Mouse (Mus musculus) hindbrain, postnatal 0 days (tissue): ENCODE measurements around the gene Fyco1. TPM values are rescaled to one million over a fixed set of nuclear protein-coding genes. Genes with fewer than 3 reads are reported as not detected.
"Not testable (repeated sequence)": the region's sequence is repeated elsewhere in the genome, so short reads cannot be mapped to it uniquely, and the experiment has no call there.

Source experiments
- ATAC-seq: fragments of 200-750 bp; cut with Nextera tagmentation; 2 replicates; pipeline ENCODE4 v1.8.0; 2017; ENCODE audit warnings: mild to moderate bottlenecking, moderate TSS enrichment, moderate library complexity
- DNase-seq: peaks from one replicate; pipeline ENCODE4 v3.0.0-alpha.2; 2015; ENCODE audit warnings: low spot score
- H3K27ac ChIP-seq: fragments of 300-500 bp; sonication (generic); 2 replicates; pipeline ENCODE4 v1.5.1; 2014; ENCODE audit warnings: mild to moderate bottlenecking
- H3K27me3 ChIP-seq: fragments of 300-500 bp; sonication (generic); 2 replicates; pipeline ENCODE4 v1.6.1; 2014; ENCODE audit warnings: low read length, mixed read lengths; ENCODE audit not compliant: insufficient read depth
- H3K36me3 ChIP-seq: fragments of 300-500 bp; sonication (generic); 2 replicates; pipeline ENCODE4 v1.6.1; 2014; ENCODE audit warnings: low read length, mixed read lengths; ENCODE audit not compliant: insufficient read depth
- H3K4me1 ChIP-seq: fragments of 300-500 bp; sonication (generic); 2 replicates; pipeline ENCODE4 v1.6.1; 2014; ENCODE audit warnings: antibody characterized with exemption, low read length, mixed read lengths; ENCODE audit not compliant: insufficient read depth
- H3K4me2 ChIP-seq: fragments of 300-500 bp; sonication (generic); 2 replicates; pipeline ENCODE4 v1.6.1; 2014; ENCODE audit warnings: low read depth, mild to moderate bottlenecking, low read length, moderate library complexity, mixed read lengths
- H3K4me3 ChIP-seq: fragments of 300-500 bp; sonication (generic); 2 replicates; pipeline ENCODE4 v1.5.1; 2014; ENCODE audit warnings: low read length
- H3K9ac ChIP-seq: fragments of 300-500 bp; sonication (generic); replicated peaks from 2 replicates; pipeline ENCODE4 v1.6.1; 2014; ENCODE audit warnings: mild to moderate bottlenecking, low read length, moderate library complexity, mixed read lengths
- H3K9me3 ChIP-seq: fragments of 300-500 bp; sonication (generic); 2 replicates; pipeline ENCODE4 v1.6.1; 2016; ENCODE audit warnings: low read length, mixed read lengths
- CTCF ChIP-seq: IDR thresholded peaks from 2 replicates; pipeline ENCODE4 v1.5.1; 2016; ENCODE audit warnings: antibody characterized with exemption, control low read depth, low read depth
- WGBS: fragments of 180-500 bp; shearing (Covaris S2); extraction: QIAGEN DNeasy Blood & Tissue Kit; methylation state at CpG from one replicate; pipeline ENCODE4 v1.1.7; 2014; 5-methylcytosine and 5-hydroxymethylcytosine counted together
- polyA plus RNA-seq: library from polyadenylated mRNA; unstranded; fragments of >200 nt; fragmentation: Nextera tagmentation; extraction: Ambion mirVana; gene quantifications from 2 replicates; pipeline ENCODE4 v1.2.1, GENCODE M21; 2015
- total RNA-seq: library from RNA; depleted of rRNA; stranded (reverse); fragments of >200 nt; gene quantifications from 2 replicates; pipeline ENCODE4 v1.2.3, GENCODE M21; 2014

The Fyco1 gene
- total and polyA plus RNA-seq, 2 experiments from 2014 or later = 8.2 to 11.9 TPM

DNA sequence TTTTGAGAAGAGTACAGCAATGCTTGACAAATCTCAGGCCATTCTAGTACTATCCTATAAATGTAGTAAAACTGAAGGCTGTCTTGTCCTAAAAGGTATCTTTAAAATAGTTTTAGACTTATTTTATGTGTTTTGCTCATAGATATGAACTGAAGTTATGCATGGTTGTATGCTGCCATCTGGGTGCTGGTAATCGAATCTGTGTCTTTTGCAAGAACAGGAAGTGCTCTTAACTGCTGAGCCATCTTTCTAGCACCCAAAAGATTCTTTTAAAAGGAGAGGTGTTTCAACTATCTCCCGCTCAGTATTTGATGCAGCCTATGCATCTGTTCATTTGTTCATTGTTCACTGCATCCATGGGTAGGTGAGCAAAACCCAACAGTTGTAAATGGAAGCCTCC is 46.5 kb downstream of the Fyco1 start:
- ATAC-seq (no peak), DNase-seq (no peak)
- Histone ChIP-seq H3K9me3 (no peaks in the 10 kb centered on the region), H3K4me1 (no peaks in the 10 kb centered on the region), H3K36me3 (peaks cover 11% of the 10 kb centered on the region; the same call in 1 of the 2 replicates), H3K27ac (no peak overlapping the region), H3K9ac (no peak overlapping the region), H3K4me3 (no peak overlapping the region), H3K27me3 (no peaks in the 10 kb centered on the region), H3K4me2 (no peak overlapping the region)
- TF ChIP-seq CTCF = no peak
- WGBS = 90% methylated on average over 2 of the region's 2 CpGs

GRCm38 (mm10) chr9:123802896-123803295 is 48.8 kb downstream of the Fyco1 start:
- no peak for TF ChIP-seq CTCF
- Histone ChIP-seq H3K9ac (no peak overlapping the region), H3K9me3 (no peaks in the 10 kb centered on the region), H3K4me1 (no peaks in the 10 kb centered on the region), H3K27me3 (no peaks in the 10 kb centered on the region), H3K4me3 (no peak overlapping the region), H3K27ac (no peak overlapping the region), H3K36me3 (peaks cover 11% of the 10 kb centered on the region; the same call in 1 of the 2 replicates), H3K4me2 (no peak overlapping the region)
- ATAC-seq (no peak), DNase-seq (no peak)

DNA sequence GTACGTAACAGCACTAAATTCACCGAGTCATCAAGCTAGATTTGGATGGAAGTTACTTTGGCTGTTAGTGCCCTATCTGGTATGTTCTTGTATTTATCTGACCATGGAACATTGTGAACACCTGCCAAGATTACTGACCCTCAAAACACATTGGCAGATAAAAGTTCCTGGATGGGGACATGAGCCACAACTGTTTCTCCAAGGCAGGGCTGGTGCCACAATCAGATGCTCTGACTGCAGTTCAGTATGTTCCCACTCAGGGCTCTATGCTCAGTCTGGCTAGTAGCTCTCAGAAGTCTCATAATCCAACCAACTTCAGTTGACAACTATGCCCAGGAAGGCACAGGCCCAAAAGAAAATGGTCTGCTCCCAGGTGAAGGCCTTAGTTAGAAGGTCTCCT is 49.3 kb downstream of the Fyco1 start:
- H3K36me3 ChIP-seq = peaks cover 11% of the 10 kb centered on the region; the same call in 1 of the 2 replicates
- no peak for TF ChIP-seq CTCF
- no peak for ATAC-seq
- no peaks in the 10 kb centered on the region for H3K9me3 ChIP-seq
- no peaks in the 10 kb centered on the region for H3K27me3 ChIP-seq
- DNase-seq = no peak
- H3K4me2 ChIP-seq = no peak overlapping the region
- H3K4me1 ChIP-seq = no peaks in the 10 kb centered on the region
- no peak overlapping the region for H3K27ac ChIP-seq
- H3K9ac ChIP-seq = no peak overlapping the region
- 93% methylated on average over 2 of the region's 2 CpGs for WGBS
- no peak overlapping the region for H3K4me3 ChIP-seq

- Histone ChIP-seq H3K4me1 (no peaks in the 10 kb centered on the region), H3K4me3 (no peak overlapping the region), H3K4me2 (no peak overlapping the region), H3K27ac (no peak overlapping the region), H3K27me3 (no peaks in the 10 kb centered on the region), H3K9me3 (no peaks in the 10 kb centered on the region), H3K36me3 (peaks cover 11% of the 10 kb centered on the region; the same call in 1 of the 2 replicates), H3K9ac (no peak overlapping the region)
- TF ChIP-seq CTCF = no peak
- 100% methylated on average over 1 of the region's 1 CpGs for WGBS
- ATAC-seq (no peak), DNase-seq (no peak)
Observed at GRCm38 (mm10) chr9:123801527-123801926, 50.2 kb downstream of the Fyco1 start.

- peak; percentile 71 for DNase-seq
- H3K4me2 ChIP-seq = no peak overlapping the region
- H3K9me3 ChIP-seq = no peaks in the 10 kb centered on the region
- peak; percentile 71 for ATAC-seq
- peak; percentile 80 for TF ChIP-seq CTCF
- H3K27me3 ChIP-seq = no peaks in the 10 kb centered on the region
- H3K4me3 ChIP-seq = no peak overlapping the region
- H3K4me1 ChIP-seq = no peaks in the 10 kb centered on the region
- WGBS = 69% methylated on average over 3 of the region's 3 CpGs
- no peak overlapping the region for H3K9ac ChIP-seq
- H3K36me3 ChIP-seq = peaks cover 28% of the 10 kb centered on the region
- H3K27ac ChIP-seq = no peak overlapping the region
Observed at GRCm38 (mm10) chr9:123796174-123796573, 55.5 kb downstream of the Fyco1 start.

GRCm38 (mm10) chr9:123788855-123789529 is 62.7 kb downstream of the Fyco1 start:
- WGBS = 72% methylated on average over 4 of the region's 4 CpGs
- no peaks in the 10 kb centered on the region for H3K4me1 ChIP-seq
- ATAC-seq = no peak
- H3K9ac ChIP-seq = no peak overlapping the region
- no peak overlapping the region for H3K4me3 ChIP-seq
- H3K27me3 ChIP-seq = no peaks in the 10 kb centered on the region
- no peak for DNase-seq
- no peaks in the 10 kb centered on the region for H3K9me3 ChIP-seq
- no peak overlapping the region for H3K27ac ChIP-seq
- no peak for TF ChIP-seq CTCF
- no peak overlapping the region for H3K4me2 ChIP-seq
- H3K36me3 ChIP-seq = peaks cover 24% of the 10 kb centered on the region

GRCm38 (mm10) chr9:123773299-123773698 is 78.4 kb downstream of the Fyco1 start:
- not testable (repeated sequence) for H3K4me1 ChIP-seq, ATAC-seq, H3K9me3 ChIP-seq, H3K27me3 ChIP-seq, DNase-seq, H3K4me2 ChIP-seq, H3K4me3 ChIP-seq, H3K36me3 ChIP-seq, H3K9ac ChIP-seq, H3K27ac ChIP-seq
- WGBS = 45% methylated on average over 2 of the region's 2 CpGs
